Mouse (Mus musculus): Measurements from ENCODE around the gene Maml2.

Gene Maml2

GRCm38 (mm10) chr9:13297668-13298512, at the start of gene Maml2:
Maml2 (plus strand) TSS chr9:13297957.
- no peak for DNase-seq (ENCODE audit: extremely low spot score, low read depth, low spot score)

DNA sequence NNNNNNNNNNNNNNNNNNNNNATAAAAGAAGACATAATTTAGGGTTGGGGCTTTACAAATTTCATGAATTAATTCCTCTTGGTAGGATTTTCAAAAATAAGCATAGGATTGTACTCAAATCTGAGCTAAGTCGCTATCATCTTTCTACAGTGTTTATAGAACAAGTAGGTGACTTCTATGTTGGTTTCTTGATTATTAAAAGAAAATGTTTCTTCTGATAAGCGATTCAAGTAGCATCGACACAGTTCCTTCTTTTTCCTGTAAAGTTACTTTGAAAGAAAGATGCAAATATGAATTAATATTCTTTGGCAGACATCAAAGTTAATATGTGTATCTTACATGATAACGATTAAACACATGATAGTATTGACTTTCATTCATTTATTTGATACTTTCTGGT, 49.7 kb upstream of the Maml2 start:
- DNase-seq (ENCODE audit: extremely low spot score, low read depth, low spot score) = no peak

GRCm38 (mm10) chr9:13251251-13251650, 46.5 kb upstream of the Maml2 start:
- no peak for DNase-seq (ENCODE audit: extremely low spot score, low read depth, low spot score)

- DNase-seq (ENCODE audit: extremely low spot score, low read depth, low spot score) = no peak
These were observed 41.0 kb upstream of the Maml2 start for GRCm38 (mm10) chr9:13256726-13257125.

- no peak for DNase-seq (ENCODE audit: extremely low spot score, low read depth, low spot score)
These were observed 39.6 kb upstream of the Maml2 start for GRCm38 (mm10) chr9:13258173-13258572.

DNA sequence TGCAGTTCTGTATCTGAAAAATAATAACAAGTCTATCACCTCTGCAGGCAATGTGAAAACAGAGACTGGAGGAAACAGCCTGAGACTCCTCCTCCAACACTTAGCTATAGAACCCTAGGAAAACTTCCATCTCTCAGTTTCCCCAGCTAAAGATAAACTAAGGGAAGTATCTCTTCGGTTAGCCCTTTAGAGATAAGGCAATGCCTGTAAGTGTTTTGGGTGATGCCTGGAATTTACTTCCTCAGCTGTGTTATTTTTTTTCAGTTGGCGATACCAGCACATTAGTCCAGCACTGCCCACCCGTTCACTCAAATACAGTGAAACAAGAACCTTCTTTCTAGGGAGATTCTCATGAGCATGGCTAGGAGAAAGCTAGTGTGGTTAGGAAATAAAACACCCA, 36.8 kb upstream of the Maml2 start:
- no peak for DNase-seq (ENCODE audit: extremely low spot score, low read depth, low spot score)

- DNase-seq (ENCODE audit: extremely low spot score, low read depth, low spot score) = no peak
These were observed 24.5 kb upstream of the Maml2 start for GRCm38 (mm10) chr9:13273219-13273618.

GRCm38 (mm10) chr9:13287482-13287881, 10.3 kb upstream of the Maml2 start:
- DNase-seq (ENCODE audit: extremely low spot score, low read depth, low spot score) = no peak

- no peak for DNase-seq (ENCODE audit: extremely low spot score, low read depth, low spot score)
These were observed 1.3 kb upstream of the Maml2 start for GRCm38 (mm10) chr9:13296274-13297121.

- no peak for DNase-seq (ENCODE audit: extremely low spot score, low read depth, low spot score)
These were observed 562 bp upstream of the Maml2 start for GRCm38 (mm10) chr9:13297122-13297667.

DNA sequence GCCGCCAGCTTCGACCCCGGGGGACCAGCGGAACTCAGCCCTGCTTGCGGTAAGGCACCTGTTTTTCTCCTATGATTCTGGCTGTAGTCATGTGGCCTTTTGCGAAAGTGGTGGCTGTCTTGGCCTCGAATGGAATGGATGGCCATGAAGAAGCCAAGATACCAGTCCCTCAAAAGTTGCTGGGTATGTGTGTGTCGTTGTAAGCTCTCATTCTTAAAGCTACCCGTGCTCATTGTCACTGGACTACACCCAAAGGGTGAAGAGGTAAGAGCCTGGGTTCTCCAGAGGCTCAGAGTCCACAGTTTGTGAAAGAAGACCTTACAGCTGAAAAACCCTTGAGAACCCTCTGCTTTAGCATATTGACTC, 739 bp downstream of the Maml2 start:
- no peak for DNase-seq (ENCODE audit: extremely low spot score, low read depth, low spot score)

DNA sequence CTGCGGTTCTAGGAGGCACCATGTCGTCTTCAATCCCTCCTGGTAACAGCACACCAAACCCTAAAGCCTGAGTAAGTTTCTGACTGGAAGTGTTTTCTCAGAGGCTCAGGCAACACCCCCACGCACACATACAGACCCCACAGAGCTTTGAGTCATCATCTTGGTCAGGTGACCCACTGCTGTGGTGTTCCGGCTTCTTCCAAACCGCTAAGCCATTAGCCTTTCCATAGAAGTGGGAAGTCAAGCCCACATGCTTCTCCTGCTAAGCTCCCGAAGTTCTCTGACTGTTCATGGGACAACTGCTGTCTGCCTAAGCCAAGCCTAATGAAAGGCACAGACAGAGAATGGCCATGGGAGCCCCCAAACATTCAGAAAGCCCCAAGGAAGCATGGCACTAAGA, 1.4 kb downstream of the Maml2 start:
- no peak for DNase-seq (ENCODE audit: extremely low spot score, low read depth, low spot score)

DNA sequence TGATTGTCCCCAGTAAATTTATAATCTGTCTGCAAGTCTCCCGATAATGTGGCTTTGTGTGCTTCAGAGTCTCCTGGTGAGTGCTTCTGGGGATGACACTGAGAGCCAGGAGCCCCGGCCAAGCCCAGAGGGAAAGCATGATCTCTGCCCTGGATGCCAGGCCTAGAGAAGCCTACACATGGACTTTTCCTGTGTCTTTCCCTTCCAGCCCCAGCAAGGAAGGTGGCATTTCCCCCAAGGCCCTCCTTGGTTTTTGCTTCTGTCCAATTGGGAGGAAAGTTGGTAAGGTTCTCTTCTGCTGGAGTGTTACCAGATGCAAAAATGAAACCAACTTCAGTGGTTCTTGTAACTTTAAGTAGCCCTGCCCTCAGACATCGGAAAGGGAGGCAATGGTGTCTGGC, 2.3 kb downstream of the Maml2 start:
- no peak for DNase-seq (ENCODE audit: extremely low spot score, low read depth, low spot score)

- no peak for DNase-seq (ENCODE audit: extremely low spot score, low read depth, low spot score)
These were observed 3.4 kb downstream of the Maml2 start for GRCm38 (mm10) chr9:13300891-13301782.

GRCm38 (mm10) chr9:13302183-13302825, 4.5 kb downstream of the Maml2 start:
- no peak for DNase-seq (ENCODE audit: extremely low spot score, low read depth, low spot score)

GRCm38 (mm10) chr9:13303099-13303771, 5.5 kb downstream of the Maml2 start:
- no peak for DNase-seq (ENCODE audit: extremely low spot score, low read depth, low spot score)

DNA sequence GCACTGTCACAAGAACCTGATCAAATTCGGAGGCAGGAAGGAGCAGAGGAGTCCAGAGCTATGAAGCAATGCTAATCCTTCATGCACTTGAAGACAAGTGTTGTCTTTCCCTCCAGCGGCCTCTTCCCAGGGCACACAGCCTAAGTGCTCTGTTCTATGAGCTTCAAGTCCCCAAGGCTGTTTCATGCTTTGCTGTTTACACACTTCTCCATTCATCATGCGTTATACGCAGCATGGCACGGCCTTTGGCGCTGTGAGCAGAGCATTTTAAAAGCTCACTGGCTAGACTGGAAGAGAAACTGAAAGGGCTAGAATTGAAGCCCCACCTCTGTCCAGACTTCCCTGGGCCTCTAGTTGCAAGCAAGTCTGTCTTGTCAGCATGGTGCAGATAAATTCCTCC, 6.2 kb downstream of the Maml2 start:
- no peak for DNase-seq (ENCODE audit: extremely low spot score, low read depth, low spot score)

GRCm38 (mm10) chr9:13306471-13306870, 8.7 kb downstream of the Maml2 start:
- no peak for DNase-seq (ENCODE audit: extremely low spot score, low read depth, low spot score)

- no peak for DNase-seq (ENCODE audit: extremely low spot score, low read depth, low spot score)
These were observed 9.5 kb downstream of the Maml2 start for GRCm38 (mm10) chr9:13307226-13307625.

- no peak for DNase-seq (ENCODE audit: extremely low spot score, low read depth, low spot score)
These were observed 11.0 kb downstream of the Maml2 start for GRCm38 (mm10) chr9:13308718-13309117.

Data from hindlimb bud, embryonic 11.5 days (tissue).